Mouse (Mus musculus): ENCODE data around the gene Htr6.

The Htr6 gene

DNA sequence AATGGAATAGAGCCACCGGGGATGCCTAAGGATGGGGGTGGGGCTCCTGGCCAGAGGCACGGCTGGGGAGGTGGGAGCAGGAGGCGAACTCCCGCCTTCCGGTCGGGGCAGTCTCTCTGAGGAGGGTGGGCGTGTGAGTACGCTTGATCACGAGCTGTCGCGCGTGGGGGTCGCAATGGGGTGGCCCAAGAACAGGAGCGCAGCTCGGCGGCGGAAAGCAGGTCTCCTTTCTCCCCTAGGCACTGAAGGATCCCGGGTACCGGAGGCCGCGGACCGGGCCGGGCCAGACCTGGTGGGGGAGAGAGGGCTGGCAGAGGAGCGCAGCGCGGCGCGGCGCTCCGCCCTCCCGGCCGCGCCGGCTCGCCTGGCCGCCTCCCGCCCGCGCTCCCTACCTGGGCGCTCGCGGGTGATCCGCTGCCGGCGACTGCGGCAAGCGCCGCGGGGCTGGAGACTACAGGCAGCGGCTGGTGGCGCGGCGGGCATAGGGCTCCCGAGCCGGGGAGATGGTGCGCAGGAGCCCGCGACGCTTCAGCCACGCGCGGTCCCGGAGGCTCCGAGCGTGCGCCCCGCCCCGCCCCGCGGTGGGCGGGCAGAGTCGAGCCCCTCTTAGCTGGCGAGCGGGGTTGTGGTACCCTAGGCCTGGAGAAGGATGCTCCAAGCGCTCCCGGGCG lies at the start of gene Htr6:
Gene Htr6, minus strand, starts transcription at position 530 of the 671 bp plus-strand sequence.
- DNase-seq (ENCODE audit: low spot score in 2 of 2): no peak

DNA sequence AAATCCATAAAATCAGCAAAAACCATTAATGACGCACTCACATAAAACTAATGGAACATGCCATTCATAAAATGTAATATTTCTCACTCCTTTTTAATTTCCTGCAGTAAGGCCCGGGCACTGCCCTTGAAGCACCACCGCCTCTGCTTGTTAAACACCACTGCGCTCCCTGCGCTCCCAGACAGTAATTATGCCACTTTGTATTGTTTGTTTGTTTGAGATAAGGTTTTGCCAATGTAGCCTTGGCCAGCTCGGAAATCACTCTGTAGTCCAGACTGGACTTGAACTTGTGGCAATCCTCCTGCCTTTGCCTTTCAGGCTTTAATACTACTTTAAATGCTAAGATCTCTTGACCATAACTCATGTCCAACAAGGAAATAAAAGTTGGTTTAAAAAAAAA lies 49.6 kb upstream of the Htr6 start:
- no peak for DNase-seq (ENCODE audit: low spot score in 2 of 2)

DNA sequence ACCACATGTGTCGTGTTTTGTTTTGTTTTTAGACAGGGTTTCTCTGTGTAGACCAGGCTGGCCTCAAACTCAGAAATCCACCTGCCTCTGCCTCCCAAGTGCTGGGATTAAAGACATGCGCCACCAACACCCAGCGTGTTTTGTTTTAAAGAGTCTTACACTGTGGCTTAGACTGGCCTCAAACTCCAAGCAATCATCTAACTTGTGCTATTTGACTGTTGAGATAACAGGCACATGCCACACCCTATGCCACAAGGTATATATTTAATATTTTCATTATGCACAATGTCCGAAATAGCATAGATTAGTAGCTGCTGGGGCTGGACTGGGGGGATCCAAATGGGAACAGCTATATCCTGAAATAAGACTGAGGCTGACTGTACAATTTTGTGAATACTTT lies 47.2 kb upstream of the Htr6 start:
- no peak for DNase-seq (ENCODE audit: low spot score in 2 of 2)

DNA sequence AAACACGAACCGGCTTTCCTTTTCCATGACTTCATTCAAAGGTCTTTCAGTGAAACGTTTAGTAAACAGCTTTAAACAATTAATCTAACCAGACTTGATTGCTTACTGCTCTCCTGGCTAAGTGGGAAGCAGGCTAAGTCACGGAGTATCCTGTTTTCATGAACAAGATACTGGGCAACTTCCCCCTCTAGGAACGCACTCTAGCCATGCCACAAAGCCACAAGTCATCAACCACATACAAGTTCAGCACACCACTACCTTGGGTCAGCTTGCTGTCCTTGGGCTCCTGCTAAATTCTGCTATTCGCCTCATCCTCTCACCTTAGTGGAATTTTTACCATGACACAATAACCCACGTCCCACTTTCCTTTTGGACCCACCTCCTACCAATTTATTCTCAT lies 45.6 kb upstream of the Htr6 start:
- DNase-seq (ENCODE audit: low spot score in 2 of 2): no peak

DNA sequence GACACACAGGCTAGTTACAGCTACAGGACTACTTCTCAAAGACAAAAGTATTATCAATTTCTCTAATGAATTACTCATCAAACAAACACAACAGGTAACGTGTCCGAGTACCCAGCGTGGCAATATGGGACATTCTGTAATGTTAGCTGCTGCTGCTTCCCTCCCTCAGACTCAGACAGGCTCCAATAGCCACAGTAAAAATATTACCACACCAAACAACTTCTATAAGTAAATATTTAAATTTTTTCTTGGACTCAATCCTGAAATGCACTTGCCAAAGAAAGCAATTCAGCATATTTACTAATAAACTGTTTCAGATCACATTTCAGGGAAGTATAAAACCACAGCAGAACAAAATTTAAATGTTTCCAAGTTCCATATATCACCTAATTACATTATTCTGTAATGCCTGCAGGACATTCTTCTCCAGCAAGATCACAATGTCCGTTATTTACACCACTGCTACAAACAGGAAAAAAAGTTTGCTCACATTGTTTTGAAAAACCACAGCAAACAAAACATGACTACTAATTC lies 45.0 kb upstream of the Htr6 start:
- no peak for DNase-seq (ENCODE audit: low spot score in 2 of 2)

DNA sequence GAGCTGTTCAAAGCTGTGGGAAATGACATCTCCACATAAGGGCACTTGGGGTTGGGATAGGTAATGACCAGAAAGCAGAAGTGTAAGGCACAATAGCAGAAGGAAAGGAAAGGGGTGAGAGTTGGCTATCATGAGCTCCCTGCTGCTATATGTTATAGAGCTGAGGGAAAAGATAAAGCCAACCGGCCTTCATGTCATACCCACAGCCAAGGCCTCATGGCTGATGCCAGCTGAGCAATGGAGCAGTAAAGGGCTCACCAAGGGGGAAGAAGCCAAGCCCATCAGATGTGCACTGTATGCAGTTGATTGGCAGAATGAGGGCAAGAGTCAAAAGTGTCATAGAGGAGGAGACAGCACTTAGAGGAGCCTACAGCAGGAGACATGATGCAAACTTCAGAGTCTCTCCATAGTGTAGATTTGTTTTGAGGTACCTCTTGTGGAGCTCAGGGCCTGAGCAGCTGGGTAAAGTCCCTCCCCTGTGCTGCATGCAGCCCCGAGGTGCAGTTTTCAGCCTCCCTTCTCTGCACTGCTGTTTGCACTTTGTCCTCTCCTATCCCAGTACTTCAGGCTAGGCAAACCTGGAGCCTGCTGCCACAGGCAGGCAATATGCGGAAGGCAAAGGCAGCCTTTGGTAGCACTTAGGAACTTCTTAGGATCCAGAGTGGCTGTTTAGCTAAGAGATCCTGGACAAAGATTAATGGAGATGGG lies 41.1 kb upstream of the Htr6 start:
- DNase-seq (ENCODE audit: low spot score in 2 of 2): no peak

DNA sequence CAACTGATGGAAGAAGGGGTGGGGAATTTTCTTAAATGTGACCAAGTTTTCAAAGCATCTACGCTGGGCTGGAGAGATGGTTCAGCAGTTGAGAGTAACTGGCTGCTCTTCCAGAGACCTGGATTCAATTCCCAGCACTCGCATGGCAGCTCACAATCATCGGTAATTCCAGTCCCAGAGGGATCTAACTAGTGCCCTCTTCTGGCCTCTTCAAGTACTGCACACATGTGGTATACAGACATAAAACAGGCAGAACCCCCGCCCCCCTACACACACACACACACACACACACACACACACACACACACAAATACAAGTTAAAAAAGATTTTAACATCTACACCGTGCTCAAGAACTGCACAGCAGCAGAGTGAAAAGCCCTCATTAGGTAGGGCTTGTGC lies 40.4 kb upstream of the Htr6 start:
- DNase-seq (ENCODE audit: low spot score in 2 of 2): no peak

DNA sequence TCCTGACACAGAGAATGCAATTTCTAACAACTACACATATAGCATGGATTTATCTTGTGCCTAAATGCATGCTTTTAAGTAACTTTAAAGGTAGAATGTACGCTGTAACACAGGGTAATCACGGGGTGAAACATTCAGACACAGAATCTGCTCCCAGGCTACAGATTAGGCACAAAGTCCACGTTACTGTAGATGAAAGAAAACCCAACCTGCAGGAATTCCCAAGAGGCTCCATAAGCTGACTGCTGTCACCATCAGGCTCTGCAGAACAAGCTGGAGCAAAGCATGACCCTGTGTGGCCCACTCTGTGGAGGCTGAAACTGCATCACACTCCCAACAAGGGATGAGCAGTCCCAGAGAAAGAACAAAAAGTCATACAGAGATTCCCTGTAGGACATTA lies 37.1 kb upstream of the Htr6 start:
- no peak for DNase-seq (ENCODE audit: low spot score in 2 of 2)

DNA sequence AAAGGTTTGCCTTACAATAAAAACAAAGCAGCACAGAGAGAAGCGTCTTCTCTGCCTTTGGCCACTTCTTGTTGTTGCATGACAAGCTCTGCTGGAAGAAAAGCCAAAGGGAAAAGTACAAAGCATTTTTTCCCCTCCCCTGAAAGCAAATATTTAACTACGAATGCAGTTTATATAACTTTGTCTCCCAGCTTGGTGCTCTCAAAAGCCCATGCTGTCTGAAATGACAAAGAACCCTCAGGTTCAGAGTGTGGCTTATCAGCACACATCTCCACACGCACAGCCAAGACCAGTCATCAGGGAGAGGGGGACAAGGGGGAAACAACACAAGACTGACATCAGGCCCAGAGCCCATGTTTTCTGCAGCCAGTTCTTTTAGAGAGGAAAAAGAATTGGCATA lies 36.1 kb upstream of the Htr6 start:
- no peak for DNase-seq (ENCODE audit: low spot score in 2 of 2)

DNA sequence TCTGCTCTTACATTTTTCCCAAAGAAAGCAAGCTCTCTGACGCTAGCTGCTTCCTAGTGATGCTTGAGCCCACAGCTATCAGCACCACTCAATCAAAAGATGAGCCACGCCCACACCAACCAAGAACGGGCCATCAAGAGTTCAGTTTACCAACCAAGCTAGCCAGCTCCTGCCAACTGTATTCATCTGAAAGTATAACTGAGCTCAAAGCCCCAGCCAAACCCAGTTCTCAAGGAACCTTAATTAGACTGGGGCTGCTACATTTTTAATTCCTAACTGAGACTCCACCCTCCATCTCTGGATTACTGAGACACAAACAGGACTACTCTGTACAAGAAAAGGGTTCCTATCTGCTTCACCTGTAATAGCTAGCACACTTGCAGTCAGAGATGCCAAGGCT lies 35.5 kb upstream of the Htr6 start:
- DNase-seq (ENCODE audit: low spot score in 2 of 2): no peak

DNA sequence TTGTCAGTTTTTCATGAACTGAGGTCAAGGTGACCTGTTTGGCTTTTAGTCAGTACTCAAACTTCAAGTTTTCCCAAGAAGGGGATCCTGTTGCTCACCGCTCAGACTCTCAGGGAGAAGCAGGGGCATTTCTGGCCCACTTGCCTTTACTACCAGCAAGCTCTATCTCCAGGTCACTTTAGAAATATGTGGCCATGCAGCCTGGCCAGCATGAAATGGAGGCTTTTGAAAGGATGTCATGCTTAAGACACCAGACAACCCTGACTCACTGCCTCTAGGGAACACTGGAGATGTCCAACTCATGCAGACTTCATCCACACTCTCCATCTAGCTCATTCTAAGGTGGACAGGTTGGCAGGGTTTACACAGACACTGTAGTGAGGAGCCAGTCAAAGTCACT lies 30.1 kb upstream of the Htr6 start:
- no peak for DNase-seq (ENCODE audit: low spot score in 2 of 2)

DNA sequence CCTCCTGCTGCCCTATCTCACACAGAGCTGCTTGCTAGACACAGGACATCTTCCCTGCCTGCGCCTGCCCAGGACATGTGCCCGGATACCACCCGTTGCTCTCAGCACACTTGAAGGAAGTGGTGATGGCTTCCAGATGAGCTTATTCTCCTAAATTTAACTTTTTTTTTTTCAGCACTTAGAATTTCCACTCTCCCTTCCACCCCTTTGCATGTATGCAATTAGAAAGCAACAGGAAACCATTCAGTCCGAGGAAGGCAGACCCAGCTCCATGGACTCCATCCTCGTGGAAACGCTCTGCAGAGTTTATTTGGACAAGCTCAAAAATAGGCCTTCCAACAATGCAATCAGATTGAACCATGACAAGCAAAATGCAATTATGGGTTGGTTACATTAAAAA lies 26.2 kb upstream of the Htr6 start:
- DNase-seq (ENCODE audit: low spot score in 2 of 2): no peak

DNA sequence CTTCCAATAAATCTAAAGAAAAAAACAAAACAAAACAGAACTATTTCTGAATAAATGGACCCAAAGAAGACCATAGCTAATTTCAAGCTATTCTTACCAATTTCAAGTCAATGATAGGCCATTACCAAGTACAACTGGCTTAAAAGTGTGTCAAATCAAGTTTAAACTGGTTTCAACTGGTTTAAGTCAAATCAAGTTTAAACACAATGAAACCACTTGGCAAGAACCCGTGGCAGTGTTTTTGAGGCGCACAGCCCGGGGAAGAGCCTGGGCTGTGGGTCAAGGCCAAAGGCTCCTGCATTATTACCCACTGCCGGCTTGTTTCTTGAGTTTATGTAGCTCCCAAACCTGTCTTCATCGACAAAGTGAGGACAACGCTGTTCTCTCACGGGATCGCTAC lies 25.0 kb upstream of the Htr6 start:
- DNase-seq (ENCODE audit: low spot score in 2 of 2): no peak

DNA sequence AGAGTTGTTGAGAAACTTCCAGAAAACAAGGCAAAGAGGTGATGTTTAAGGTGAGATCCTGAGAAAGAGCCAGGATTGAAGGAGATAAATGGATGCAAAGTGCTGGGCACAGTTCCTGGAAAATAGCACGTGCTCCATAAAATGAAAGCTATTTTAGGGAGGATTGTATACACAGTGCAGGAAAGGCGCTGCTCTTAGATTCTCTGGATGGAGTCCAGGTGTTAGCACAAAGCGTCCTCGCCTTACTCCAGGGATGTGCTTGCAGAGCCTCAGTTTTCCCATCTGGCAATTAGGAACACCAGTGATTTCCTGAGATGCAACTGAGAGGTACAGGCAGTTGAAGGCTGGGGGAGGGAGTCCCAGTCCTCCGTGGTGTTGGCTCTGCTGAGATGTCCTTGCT lies 20.8 kb upstream of the Htr6 start:
- no peak for DNase-seq (ENCODE audit: low spot score in 2 of 2)

DNA sequence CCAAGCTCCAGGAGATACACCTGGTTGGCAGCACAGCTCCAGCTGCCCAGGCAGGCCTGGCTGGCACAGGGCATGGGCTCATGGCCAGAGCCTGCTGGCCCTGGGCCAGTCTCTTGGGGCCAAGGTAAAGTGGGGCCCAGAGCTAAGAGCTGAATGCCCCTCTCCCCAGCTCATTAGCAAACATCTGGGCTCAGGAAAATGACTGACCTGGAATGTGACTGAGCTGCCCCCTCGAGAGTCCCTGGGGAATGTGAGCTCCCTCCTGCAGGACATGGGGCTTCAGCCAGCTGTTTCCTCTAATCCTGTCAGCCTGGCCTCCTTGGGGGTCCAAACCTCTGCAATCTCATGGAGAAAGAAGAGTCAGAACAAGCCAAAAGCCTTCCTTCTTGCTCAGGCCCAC lies 20.0 kb upstream of the Htr6 start:
- DNase-seq (ENCODE audit: low spot score in 2 of 2): no peak

DNA sequence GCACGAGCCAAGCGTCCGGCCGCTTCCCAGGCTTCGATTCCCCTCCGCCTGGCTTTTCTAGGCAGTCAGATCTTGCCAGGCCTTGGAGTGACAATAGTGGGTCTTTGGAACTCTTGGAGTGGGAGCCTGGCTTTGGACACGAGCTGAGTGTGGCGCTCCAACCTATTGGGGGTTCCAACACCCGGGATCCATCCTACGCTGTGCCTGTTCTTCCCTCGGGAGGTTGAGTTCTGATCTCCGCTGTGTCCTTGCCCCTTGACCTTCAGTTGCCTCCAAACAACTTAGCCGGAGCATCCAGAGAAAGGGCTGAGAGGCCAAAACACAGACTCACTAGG lies 17.8 kb upstream of the Htr6 start:
- DNase-seq (ENCODE audit: low spot score in 2 of 2): no peak

DNA sequence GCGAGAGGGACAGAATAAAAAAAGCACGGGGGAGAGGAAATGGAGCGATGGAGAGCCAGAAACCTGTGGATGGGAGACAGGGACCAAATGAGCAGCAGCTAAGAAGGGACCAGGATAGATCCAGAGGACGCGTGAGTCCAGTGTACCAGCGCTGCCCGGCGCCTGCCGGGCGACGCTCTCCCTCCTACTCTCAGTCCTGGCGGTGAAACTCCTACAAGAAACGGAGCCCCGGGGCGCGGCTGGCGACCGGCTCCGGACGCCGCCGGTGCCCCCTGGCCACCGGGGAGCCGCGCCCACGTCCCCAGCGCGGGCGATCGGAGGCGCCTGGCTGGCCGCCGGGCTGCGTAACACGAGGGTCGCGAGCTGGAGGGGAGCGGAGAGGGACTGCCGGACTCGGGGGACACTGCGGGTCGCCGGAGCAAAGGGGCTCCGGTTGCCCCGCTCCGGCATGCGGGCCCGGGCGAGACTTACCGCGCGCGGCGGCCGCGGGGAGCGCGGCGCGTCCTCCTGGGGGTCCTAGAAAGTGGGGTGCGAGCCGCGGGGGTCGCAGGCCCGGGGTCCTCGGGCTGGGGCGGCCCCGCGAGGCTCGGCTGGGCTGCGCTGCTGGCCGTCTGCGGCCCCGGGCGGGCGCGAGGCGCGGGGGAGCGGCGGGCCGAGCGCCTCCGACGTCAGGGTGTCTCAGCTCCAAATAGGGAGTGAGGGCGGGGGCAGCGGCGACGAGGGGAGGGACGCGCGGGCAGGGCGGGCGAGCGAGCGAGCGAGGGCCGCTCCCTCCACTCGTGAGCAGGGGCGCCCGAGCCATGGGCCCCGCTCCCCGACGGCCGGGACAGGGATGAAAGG lies 17.2 kb upstream of the Htr6 start, which contains the start of gene Nbl1:
Gene Nbl1, minus strand, starts transcription at position 638 of the 840 bp plus-strand sequence.
- peak in 1 of 2 experiments; percentile 40 for DNase-seq (ENCODE audit: low spot score in 2 of 2)

DNA sequence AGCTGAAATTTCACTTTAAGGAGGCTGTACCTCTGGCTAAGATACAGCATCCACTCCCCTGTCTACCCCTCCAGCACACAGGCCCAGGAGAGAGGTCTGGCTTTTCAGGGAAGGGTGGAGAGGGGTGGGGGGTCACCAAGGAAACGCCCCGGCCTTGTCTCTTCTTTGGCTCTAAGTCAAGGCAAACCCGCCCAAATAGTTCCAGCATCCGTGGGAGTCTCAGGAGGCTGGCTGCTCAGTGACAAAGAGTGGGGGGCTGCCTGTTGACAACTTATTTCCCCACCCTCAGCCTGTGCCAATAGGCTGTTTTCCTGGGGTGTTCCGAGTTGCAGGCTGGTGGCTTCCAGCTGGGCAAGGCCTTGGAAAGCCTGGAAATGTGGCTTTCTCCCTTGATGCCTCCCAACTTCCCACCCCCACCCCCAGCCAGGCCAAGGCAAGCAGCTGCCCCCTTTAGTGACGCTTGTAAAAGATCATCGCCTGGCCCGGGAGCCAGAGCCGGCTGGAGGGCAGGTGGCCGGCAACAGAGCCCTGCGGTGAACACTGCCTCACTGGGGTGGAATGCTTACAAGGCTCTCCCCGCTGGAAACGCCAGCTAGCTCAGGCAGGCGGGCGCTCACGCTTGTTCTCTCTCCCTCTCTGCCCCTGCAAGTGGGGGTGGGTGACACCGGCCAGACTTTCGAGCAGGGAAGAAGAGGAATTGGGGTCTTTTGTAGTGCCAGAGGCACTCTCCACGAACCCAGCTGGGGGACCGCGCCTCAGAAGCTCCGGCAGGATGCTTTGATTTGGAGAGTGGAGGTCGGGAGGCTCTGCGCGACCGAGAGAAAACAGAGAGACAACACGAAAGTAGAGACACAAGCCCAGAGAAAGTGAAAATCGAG lies 16.3 kb upstream of the Htr6 start:
- DNase-seq (ENCODE audit: low spot score in 2 of 2): no peak

DNA sequence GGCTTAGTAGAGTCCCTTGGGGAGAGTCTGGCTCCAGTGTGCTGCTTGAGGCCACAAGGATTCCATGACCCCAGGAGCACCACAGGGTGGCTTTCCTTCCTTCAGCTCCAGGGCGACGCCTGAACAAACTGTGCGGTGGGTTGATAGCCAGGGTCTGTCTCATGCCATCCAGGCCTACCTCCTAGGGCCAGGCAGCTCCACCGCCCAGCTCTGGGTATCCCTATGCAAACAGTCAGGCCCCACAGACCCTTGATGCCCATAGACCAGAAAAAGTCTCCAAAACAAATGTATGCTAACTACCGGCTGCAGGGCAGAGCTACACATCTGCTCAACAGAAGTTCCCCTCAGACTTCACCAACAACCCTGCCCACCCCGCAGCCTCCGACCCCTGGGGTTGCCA lies 15.7 kb upstream of the Htr6 start:
- no peak for DNase-seq (ENCODE audit: low spot score in 2 of 2)

DNA sequence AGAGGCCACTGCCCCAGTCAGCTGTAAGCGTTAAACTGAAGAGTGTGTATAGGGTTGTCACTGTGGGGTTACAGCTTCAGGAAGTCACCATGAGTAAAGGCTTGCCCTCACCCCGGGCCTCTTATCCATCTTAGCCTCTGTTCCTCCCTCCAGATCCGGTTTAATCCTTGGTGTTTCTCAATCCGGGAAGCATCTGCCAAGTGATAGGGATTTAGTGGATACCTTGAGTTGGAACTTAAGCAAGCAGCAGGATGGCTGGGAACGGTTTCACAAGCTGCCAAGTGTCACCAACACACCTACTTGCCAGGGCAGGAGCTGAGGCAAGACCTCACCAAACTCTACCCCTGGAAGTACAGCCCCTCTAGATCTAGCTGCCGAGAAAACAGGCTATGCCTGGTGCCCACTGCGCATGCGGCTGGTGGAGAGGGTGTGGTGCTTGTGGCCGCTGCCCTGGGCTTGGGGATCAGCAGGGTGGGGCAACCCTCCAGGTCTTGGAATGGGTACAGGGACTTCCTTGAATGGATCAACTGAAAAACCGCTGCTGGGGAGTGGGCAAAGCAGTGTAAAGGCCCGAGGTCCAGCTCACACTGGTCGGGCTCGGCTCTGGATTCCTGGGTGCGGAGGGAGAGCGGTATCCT lies 15.1 kb upstream of the Htr6 start:
- no peak for DNase-seq (ENCODE audit: low spot score in 2 of 2)

DNA sequence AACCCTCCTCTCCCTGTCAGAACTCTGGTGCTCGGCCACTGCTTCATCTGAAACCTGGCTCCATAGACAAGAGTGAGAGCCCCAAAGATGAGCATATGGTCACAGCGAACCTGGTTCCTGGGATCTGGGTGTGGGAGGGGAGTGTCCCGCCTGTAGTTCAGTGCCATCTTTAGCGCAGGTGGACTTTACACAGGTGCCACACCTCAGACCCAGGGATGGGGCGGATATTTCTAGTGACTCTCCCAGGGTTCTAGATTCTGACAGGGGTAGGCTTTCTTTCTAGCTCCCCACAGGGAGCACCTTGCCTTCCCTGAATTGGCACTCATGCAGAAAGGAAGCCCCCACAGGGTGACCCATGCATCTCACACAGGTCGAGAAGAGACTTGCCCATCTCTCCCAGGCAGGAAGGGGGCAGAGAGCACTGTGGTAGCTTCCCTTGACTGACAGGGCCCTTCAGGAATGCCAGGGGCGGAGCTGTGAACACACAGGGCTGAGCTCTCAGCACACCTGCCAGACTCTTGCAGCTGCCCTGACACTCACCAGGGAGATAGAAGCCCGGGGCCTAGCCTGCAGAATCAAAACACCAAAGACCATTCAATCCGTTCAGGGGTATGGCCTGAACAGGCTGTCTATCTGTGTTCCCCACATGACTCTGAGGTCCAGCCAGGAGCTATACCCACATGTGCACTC lies 13.8 kb upstream of the Htr6 start:
- no peak for DNase-seq (ENCODE audit: low spot score in 2 of 2)
